Mouse (Mus musculus): ENCODE results near the gene Hadhb. TPM values are rescaled to one million over a fixed set of nuclear protein-coding genes. Genes with fewer than 3 reads are reported as not detected.
A peak's percentile ranks its signal among the peaks of the same experiment; 100 is the strongest.

The Hadhb gene
- polyA plus RNA-seq (2015; fragmentation: Nextera tagmentation; extraction: Ambion mirVana) = 169 and 194 TPM in 2 replicates

DNA sequence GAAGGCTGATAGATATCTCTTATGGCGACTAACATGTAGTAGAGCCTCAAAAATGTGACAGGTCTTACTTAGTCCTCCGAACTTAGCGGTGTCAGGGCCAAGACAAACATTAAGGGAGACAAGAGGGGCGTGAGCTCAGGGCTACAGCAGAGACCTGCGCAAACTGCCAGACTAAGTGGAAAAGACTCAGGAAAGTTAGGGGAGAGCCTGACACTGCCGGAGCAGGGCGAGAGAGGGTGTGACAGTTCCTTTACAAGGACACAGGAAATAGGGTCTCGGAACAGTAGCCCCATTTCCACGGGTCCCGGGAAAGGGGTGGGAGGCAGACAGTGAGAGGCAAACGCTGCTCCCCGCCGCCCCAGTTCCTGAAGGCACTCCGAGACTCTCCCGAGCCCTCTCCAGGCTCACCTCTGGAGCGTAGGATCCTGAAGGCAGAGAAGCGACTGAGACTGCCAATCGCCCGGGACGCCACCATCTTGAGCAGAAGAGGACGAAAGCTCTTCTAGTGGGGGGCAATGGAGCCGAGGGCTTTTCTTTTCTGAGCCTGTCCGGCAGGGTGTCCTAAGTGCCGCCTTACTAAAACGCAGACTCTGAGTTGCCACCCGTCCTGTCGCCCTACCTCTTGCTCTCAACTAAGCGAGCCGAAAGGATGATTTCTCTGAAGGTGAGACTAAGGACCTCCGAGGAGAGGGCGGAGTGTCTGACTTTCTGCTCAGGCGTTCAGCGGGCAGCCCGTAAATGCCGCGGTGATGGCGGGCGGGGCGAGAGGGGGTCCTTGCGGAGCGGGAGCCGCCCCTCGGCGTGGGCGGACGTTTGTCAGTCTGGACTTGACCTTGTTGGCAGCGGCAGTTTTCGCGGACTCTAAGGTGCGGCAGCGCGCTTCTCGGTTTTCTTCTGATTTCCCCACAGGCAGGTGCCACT, at the start of gene Hadhb, which contains the start of gene Hadha:
Gene Hadhb (plus strand): TSS at position 775 of the 921 bp plus-strand sequence.
Gene Hadha (minus strand): TSS at position 689 of the 921 bp plus-strand sequence.
- Histone ChIP-seq H3K4me3 (ENCODE audit: low read length) (peak within 1 kb of the TSS; percentile 98), H3K4me1 (ENCODE audit: insufficient read depth, low read length) (peaks cover 15% of the 10 kb centered on the region; the same call in 1 of the 2 replicates), H3K4me2 (replicated peaks; ENCODE audit: low read depth, low read length) (peak within 1 kb of the TSS; percentile 82), H3K36me3 (ENCODE audit: insufficient read depth, low read length) (no peaks in the 10 kb centered on the region), H3K27me3 (ENCODE audit: insufficient read depth, low read length) (no peaks in the 10 kb centered on the region), H3K9ac (replicated peaks; ENCODE audit: low read length) (peak within 1 kb of the TSS; percentile 92), H3K9me3 (ENCODE audit: low read length) (no peaks in the 10 kb centered on the region), H3K27ac (ENCODE audit: low read length) (peak within 1 kb of the TSS; percentile 92)
- under 1% methylated on average over 53 of the region's 53 CpGs for WGBS
- peak; percentile 93 for ATAC-seq (ENCODE audit: low FRiP score, low TSS enrichment)

DNA sequence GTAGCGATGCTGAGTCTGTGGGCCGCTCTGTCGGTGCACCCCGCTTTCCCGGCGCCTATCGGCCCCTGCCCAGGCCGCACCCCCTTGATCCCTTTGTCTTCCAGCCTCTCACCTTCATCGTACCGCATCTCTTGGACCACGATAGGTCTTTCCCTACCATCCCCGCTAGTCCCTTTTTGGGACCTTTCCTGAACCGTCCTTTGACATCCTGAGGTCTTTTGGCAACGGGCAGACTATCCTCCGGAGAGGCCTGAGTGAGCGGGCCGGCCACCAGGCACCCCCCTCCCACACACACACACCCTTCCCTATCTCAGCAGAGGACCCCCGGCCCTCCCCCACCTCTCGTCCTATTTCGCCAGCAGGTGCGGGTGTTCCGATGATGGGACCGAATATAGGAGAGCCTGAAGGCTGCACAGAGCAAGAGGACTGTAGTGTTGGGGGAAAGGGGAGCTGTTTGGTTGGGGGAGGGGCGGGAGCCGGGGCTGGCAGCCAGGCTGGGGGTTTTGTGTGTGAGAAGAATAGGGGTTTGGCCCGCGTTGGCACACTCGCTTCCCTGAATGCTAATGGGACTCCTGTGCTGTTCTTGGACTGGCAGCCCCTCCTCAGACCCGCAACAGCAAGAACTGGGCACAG, 49.3 kb upstream of the Hadhb start, which contains the start of gene 3110082J24Rik:
Gene 3110082J24Rik (minus strand): TSS at position 419 of the 633 bp plus-strand sequence.
- no peaks in the 10 kb centered on the region for H3K36me3 ChIP-seq (ENCODE audit: insufficient read depth, low read length)
- H3K9ac ChIP-seq (replicated peaks; ENCODE audit: low read length) = peak within 1 kb of the TSS; percentile 61
- peak within 1 kb of the TSS; percentile 95 for H3K4me2 ChIP-seq (replicated peaks; ENCODE audit: low read depth, low read length)
- 1% methylated on average over 28 of the region's 29 CpGs for WGBS
- H3K4me3 ChIP-seq (ENCODE audit: low read length) = peak within 1 kb of the TSS; percentile 55
- peaks cover 40% of the 10 kb centered on the region for H3K4me1 ChIP-seq (ENCODE audit: insufficient read depth, low read length)
- H3K9me3 ChIP-seq (ENCODE audit: low read length) = no peaks in the 10 kb centered on the region
- H3K27ac ChIP-seq (ENCODE audit: low read length) = no peak within 1 kb of the TSS
- H3K27me3 ChIP-seq (ENCODE audit: insufficient read depth, low read length) = peaks cover 39% of the 10 kb centered on the region
- ATAC-seq (ENCODE audit: low FRiP score, low TSS enrichment) = no peak

DNA sequence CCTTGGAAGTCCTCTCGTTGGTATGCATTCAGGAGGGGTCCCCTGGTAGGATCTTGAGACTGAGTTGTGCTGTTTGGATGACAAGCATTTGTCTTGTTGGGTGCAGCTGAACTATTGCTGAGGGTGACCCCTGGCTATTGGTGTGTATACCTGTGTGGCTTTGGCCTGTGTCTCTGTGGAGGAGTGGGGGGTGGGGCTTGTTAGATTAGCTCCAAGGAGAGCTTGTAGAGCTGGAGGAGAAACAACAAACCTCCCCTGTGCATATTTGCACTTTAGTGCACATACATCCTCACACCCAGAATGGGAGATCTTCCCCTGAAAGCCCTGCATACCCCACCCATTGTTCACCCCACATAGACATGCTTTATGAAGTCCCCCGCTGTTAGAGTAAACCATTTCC, 48.3 kb upstream of the Hadhb start:
- Histone ChIP-seq H3K36me3 (ENCODE audit: insufficient read depth, low read length) (no peaks in the 10 kb centered on the region), H3K4me3 (ENCODE audit: low read length) (no peak overlapping the region), H3K27ac (ENCODE audit: low read length) (no peak overlapping the region), H3K4me2 (replicated peaks; ENCODE audit: low read depth, low read length) (no peak overlapping the region), H3K27me3 (ENCODE audit: insufficient read depth, low read length) (peaks cover 39% of the 10 kb centered on the region), H3K9me3 (ENCODE audit: low read length) (no peaks in the 10 kb centered on the region), H3K4me1 (ENCODE audit: insufficient read depth, low read length) (peaks cover 49% of the 10 kb centered on the region), H3K9ac (replicated peaks; ENCODE audit: low read length) (no peak overlapping the region)
- WGBS = 20% methylated on average over 2 of the region's 2 CpGs
- ATAC-seq (ENCODE audit: low FRiP score, low TSS enrichment) = no peak

DNA sequence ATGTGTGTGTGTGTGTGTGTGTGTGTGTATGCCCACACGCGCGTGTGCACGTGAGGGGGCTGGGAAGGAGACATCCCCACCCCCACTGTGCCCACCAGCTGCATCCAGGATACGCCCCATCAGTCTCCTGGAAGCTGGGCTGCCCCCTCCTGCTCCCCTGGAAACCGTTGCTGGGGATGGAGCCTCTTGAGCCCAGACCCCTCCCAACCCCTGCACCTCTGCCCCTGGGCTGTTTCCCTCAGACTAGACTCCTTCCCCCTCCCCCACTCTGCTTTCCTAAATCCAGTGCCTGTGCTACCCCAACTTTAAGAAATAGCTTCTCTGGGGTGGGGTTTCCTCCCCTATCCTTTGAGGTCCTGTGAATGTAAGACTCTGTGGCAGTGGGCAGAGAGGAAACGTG, 47.9 kb upstream of the Hadhb start:
- Histone ChIP-seq H3K4me1 (ENCODE audit: insufficient read depth, low read length) (peaks cover 50% of the 10 kb centered on the region), H3K4me3 (ENCODE audit: low read length) (no peak overlapping the region), H3K36me3 (ENCODE audit: insufficient read depth, low read length) (no peaks in the 10 kb centered on the region), H3K27ac (ENCODE audit: low read length) (no peak overlapping the region), H3K27me3 (ENCODE audit: insufficient read depth, low read length) (peaks cover 43% of the 10 kb centered on the region), H3K9ac (replicated peaks; ENCODE audit: low read length) (no peak overlapping the region), H3K4me2 (replicated peaks; ENCODE audit: low read depth, low read length) (no peak overlapping the region), H3K9me3 (ENCODE audit: low read length) (no peaks in the 10 kb centered on the region)
- 12% methylated on average over 7 of the region's 7 CpGs for WGBS
- no peak for ATAC-seq (ENCODE audit: low FRiP score, low TSS enrichment)

DNA sequence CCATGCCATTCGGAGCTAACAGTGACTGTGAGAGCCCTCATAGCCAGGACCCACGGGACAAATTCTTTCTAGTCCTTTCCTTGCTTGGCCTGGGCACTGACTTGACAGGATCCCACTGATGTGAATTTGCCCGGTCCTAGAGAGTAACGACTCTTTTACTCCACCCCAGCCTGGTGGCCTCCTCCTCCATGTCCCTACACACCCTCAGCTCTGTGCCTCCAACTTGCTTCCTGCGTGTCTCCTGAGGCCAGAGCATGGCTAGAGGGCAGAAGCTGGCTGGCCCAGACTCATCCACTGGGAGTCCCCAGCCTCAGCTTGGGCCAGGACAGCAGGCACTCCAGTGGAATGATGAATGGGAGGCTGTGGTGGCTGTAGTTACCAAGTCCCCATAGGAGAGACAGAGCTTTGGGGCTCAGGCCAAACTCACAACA, 47.4 kb upstream of the Hadhb start:
- no peak overlapping the region for H3K9ac ChIP-seq (replicated peaks; ENCODE audit: low read length)
- H3K36me3 ChIP-seq (ENCODE audit: insufficient read depth, low read length) = no peaks in the 10 kb centered on the region
- H3K9me3 ChIP-seq (ENCODE audit: low read length) = no peaks in the 10 kb centered on the region
- peaks cover 50% of the 10 kb centered on the region for H3K4me1 ChIP-seq (ENCODE audit: insufficient read depth, low read length)
- no peak overlapping the region for H3K4me2 ChIP-seq (replicated peaks; ENCODE audit: low read depth, low read length)
- no peak overlapping the region for H3K27ac ChIP-seq (ENCODE audit: low read length)
- no peak for ATAC-seq (ENCODE audit: low FRiP score, low TSS enrichment)
- peaks cover 45% of the 10 kb centered on the region for H3K27me3 ChIP-seq (ENCODE audit: insufficient read depth, low read length)
- 14% methylated on average over 5 of the region's 5 CpGs for WGBS
- H3K4me3 ChIP-seq (ENCODE audit: low read length) = no peak overlapping the region

DNA sequence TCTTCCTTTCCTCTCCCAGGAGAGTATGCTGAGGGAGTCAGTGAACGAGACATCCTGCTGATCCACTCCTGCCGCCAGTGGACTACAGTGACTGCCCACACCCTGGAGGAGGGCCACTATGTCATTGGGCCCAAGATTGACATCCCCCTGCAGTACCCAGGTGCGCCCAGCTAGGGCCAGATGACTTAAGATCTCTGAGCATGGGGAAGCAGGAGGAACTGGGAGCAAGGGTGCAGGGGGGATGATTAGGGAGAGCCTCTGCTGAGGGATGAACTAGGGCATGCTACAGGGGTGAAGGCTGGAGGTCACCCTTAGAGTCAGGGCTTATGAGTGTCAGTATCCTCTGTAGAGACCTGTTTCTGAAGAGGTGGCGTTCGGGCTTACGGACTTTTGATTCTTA, 46.8 kb upstream of the Hadhb start:
- Histone ChIP-seq H3K4me3 (ENCODE audit: low read length) (no peak overlapping the region), H3K4me1 (ENCODE audit: insufficient read depth, low read length) (peaks cover 50% of the 10 kb centered on the region), H3K9ac (replicated peaks; ENCODE audit: low read length) (no peak overlapping the region), H3K36me3 (ENCODE audit: insufficient read depth, low read length) (no peaks in the 10 kb centered on the region), H3K9me3 (ENCODE audit: low read length) (no peaks in the 10 kb centered on the region), H3K4me2 (replicated peaks; ENCODE audit: low read depth, low read length) (no peak overlapping the region), H3K27me3 (ENCODE audit: insufficient read depth, low read length) (peaks cover 48% of the 10 kb centered on the region), H3K27ac (ENCODE audit: low read length) (no peak overlapping the region)
- 65% methylated on average over 6 of the region's 6 CpGs for WGBS
- ATAC-seq (ENCODE audit: low FRiP score, low TSS enrichment) = no peak

DNA sequence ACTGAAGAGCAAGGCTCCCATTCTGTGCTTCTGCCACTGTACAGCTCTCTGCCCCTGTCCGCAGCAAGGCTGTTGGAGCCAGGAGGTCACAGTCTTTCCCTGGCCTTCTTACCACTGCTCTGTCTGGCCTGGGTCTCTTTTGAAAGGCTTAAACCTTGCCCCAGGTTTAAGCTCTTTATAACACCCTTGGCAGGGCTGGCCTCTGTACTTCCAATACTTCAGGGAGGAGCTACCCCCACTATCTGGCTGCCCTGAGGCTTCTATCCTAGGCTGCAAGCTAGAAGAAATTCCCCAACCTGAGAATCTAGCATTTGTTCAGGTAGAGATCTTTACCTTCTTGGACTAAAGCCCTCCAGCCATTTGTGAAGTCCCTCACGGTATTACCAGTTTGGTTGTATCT, 45.1 kb upstream of the Hadhb start:
- H3K4me2 ChIP-seq (replicated peaks; ENCODE audit: low read depth, low read length) = no peak overlapping the region
- H3K27me3 ChIP-seq (ENCODE audit: insufficient read depth, low read length) = peaks cover 41% of the 10 kb centered on the region
- peaks cover 55% of the 10 kb centered on the region for H3K4me1 ChIP-seq (ENCODE audit: insufficient read depth, low read length)
- no peak overlapping the region for H3K4me3 ChIP-seq (ENCODE audit: low read length)
- ATAC-seq (ENCODE audit: low FRiP score, low TSS enrichment) = no peak
- 43% methylated on average over 2 of the region's 2 CpGs for WGBS
- no peaks in the 10 kb centered on the region for H3K36me3 ChIP-seq (ENCODE audit: insufficient read depth, low read length)
- no peaks in the 10 kb centered on the region for H3K9me3 ChIP-seq (ENCODE audit: low read length)
- 0 out of 2 replicates have a peak overlapping the region, but pooled peaks have one; percentile 9 for H3K27ac ChIP-seq (ENCODE audit: low read length)
- H3K9ac ChIP-seq (replicated peaks; ENCODE audit: low read length) = no peak overlapping the region

DNA sequence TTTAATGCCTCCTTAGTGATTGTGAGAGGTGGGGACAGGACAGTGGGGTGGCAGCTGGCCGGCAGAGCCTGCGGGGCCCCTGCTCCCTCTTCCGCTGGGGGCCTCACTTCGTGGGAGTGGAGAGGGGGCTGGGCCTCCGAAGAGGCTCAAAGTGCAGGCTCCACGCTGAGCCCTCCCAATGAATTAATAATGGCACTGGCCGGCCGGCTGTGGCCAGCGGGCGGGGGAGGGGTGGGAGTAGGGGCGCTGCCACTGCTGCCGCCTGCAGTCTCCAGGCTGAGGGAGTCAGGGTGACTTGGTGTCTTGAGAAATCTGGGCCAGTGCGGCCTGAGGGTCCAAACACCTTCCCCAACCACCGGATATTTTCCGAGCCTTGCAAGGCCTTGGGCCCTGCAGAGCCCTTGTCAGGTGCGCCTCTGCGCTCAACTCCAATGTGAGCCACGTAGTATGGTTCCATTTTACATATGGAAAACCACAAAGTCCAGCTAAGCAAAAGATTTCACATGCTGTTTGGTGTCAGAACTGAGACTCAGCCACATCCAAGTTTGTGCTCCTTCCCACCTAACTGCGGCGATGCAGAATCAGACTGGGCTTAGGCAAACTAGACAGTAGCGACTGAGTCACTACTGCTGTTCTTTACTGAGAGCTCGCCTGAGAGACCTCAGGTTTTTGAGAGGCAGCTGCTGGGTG, 44.5 kb upstream of the Hadhb start:
- H3K36me3 ChIP-seq (ENCODE audit: insufficient read depth, low read length) = no peaks in the 10 kb centered on the region
- H3K9ac ChIP-seq (replicated peaks; ENCODE audit: low read length) = peak overlapping the region; percentile 44
- peak overlapping the region; percentile 21; the same call in 1 of the 2 replicates for H3K27ac ChIP-seq (ENCODE audit: low read length)
- 7% methylated on average over 22 of the region's 22 CpGs for WGBS
- peak; percentile 17; the same call in 1 of the 2 replicates for ATAC-seq (ENCODE audit: low FRiP score, low TSS enrichment)
- peak overlapping the region; percentile 52 for H3K4me2 ChIP-seq (replicated peaks; ENCODE audit: low read depth, low read length)
- H3K4me1 ChIP-seq (ENCODE audit: insufficient read depth, low read length) = peaks cover 49% of the 10 kb centered on the region
- peak overlapping the region; percentile 27 for H3K4me3 ChIP-seq (ENCODE audit: low read length)
- no peaks in the 10 kb centered on the region for H3K9me3 ChIP-seq (ENCODE audit: low read length)
- peaks cover 35% of the 10 kb centered on the region for H3K27me3 ChIP-seq (ENCODE audit: insufficient read depth, low read length)

DNA sequence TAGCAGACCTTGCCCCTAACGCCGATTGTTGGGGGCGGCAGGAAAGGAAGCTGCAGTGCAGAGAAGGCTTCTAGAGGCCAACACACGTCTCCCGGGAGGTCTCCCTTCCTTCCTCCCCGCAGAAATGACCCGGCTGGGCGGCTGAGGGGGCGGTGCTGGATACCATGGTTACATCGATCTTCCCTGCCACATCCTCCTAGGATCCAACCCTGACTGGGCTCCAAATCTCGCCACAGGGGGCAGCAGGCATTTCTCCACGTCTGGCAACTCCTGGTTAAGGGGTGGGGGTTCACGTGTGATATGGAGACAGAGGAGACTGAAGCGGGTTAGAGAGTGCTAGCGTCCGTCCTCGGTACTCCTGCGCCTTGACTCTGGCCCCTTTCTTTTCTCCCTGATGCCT, 43.9 kb upstream of the Hadhb start:
- ATAC-seq (ENCODE audit: low FRiP score, low TSS enrichment) = peak; percentile 17; the same call in 1 of the 2 replicates
- peaks cover 29% of the 10 kb centered on the region for H3K27me3 ChIP-seq (ENCODE audit: insufficient read depth, low read length)
- H3K4me1 ChIP-seq (ENCODE audit: insufficient read depth, low read length) = peaks cover 43% of the 10 kb centered on the region
- H3K27ac ChIP-seq (ENCODE audit: low read length) = no peak overlapping the region
- peak overlapping the region; percentile 44 for H3K9ac ChIP-seq (replicated peaks; ENCODE audit: low read length)
- H3K36me3 ChIP-seq (ENCODE audit: insufficient read depth, low read length) = no peaks in the 10 kb centered on the region
- under 1% methylated on average over 18 of the region's 18 CpGs for WGBS
- peak overlapping the region; percentile 27 for H3K4me3 ChIP-seq (ENCODE audit: low read length)
- H3K9me3 ChIP-seq (ENCODE audit: low read length) = no peaks in the 10 kb centered on the region
- H3K4me2 ChIP-seq (replicated peaks; ENCODE audit: low read depth, low read length) = peak overlapping the region; percentile 52

Data from kidney, embryonic 16.5 days (tissue).